Mouse (Mus musculus): Measurements from ENCODE around the gene Psmg3. TPM values are rescaled to one million over a fixed set of nuclear protein-coding genes. Genes with fewer than 3 reads are reported as not detected.

Gene Psmg3
- polyA plus RNA-seq, 1 experiment from 2014 or later: 91.9 TPM

DNA sequence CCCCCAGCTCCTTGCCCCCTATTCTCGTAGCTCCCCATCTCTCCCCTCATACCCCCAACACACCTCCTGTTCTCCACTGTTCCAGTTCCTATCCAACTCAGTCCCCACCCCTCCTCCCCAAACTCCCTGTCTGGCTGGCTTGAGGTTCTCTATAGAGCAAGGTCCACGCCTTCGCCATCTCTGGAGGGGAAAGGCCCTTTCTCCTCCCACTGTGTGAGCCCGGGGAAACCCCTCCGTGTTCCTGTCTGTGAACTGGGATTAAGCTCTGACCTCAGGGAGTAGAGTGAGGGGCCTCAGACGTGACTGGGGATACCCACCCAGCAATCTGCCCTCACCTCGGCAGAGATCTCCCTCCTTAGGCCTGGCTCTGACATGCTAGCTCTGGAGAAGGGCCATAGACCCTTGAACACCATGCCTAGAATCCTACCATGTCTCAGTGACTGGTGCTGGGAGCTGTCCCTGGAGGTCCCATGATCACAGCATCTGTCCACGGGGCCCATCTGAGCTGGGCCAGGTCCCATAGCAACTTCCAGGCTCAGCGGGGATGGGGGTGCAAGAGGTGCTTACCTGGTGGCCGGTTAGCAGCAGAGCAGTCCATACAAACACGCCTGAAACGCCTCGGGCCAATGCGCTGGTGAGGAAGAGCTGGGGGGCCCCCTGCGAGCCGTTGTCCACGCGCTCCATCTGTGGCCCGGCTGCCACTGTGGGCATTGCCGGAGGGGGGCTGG lies 14.1 kb downstream of the Psmg3 start:
- no peaks in the 10 kb centered on the region for H3K9me3 ChIP-seq
- peaks cover 35% of the 10 kb centered on the region for H3K27me3 ChIP-seq (replicated peaks; ENCODE audit: low read depth, poor library complexity, severe bottlenecking)
- H3K27ac ChIP-seq (replicated peaks): no peak overlapping the region
- H3K4me1 ChIP-seq: peaks cover 14% of the 10 kb centered on the region; the same call in 1 of the 2 replicates
- DNase-seq (ENCODE audit: low spot score): no peak
- H3K4me3 ChIP-seq: no peak overlapping the region; the same call in 1 of the 2 replicates
- 76% methylated on average over 20 of the region's 20 CpGs for WGBS
- no peaks in the 10 kb centered on the region for H3K36me3 ChIP-seq (replicated peaks)

GRCm38 (mm10) chr5:139811677-139812397 lies 14.8 kb downstream of the Psmg3 start:
- peaks cover 14% of the 10 kb centered on the region; the same call in 1 of the 2 replicates for H3K4me1 ChIP-seq

DNA sequence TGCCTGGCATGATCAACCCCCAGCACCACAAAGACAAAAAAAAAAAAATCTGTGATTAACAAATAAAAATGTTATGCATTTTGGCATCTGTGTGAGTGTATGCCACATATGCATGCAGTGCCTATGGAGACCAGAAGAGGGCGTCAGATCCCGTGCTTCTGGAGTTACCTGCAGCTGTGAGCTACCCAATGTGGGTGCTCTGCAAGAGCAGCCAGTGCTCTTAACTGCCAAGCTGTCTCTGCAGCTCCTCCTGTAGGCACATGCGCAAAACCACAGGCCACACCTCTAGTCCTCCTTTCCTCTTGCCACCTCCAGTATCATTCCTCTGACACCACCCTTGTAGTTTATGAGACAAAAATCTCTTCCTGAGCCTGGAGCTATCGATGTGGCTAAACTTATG lies 17.3 kb downstream of the Psmg3 start:
- Histone ChIP-seq H3K27me3 (replicated peaks; ENCODE audit: low read depth, poor library complexity, severe bottlenecking) (peaks cover 21% of the 10 kb centered on the region), H3K9me3 (no peaks in the 10 kb centered on the region), H3K36me3 (replicated peaks) (no peaks in the 10 kb centered on the region), H3K27ac (replicated peaks) (no peak overlapping the region), H3K4me1 (peaks cover 15% of the 10 kb centered on the region; the same call in 1 of the 2 replicates), H3K4me3 (no peak overlapping the region)
- DNase-seq (ENCODE audit: low spot score): no peak
- WGBS: 61% methylated on average over 4 of the region's 4 CpGs

More at GRCm38 (mm10) chr5:139811677-139812397, 14.8 kb downstream of the Psmg3 start:
- Histone ChIP-seq H3K36me3 (replicated peaks) (no peaks in the 10 kb centered on the region), H3K4me3 (no peak overlapping the region), H3K9me3 (no peaks in the 10 kb centered on the region), H3K27me3 (replicated peaks; ENCODE audit: low read depth, poor library complexity, severe bottlenecking) (peaks cover 35% of the 10 kb centered on the region), H3K27ac (replicated peaks) (no peak overlapping the region)
- 81% methylated on average over 15 of the region's 15 CpGs for WGBS
- no peak for DNase-seq (ENCODE audit: low spot score)

DNA sequence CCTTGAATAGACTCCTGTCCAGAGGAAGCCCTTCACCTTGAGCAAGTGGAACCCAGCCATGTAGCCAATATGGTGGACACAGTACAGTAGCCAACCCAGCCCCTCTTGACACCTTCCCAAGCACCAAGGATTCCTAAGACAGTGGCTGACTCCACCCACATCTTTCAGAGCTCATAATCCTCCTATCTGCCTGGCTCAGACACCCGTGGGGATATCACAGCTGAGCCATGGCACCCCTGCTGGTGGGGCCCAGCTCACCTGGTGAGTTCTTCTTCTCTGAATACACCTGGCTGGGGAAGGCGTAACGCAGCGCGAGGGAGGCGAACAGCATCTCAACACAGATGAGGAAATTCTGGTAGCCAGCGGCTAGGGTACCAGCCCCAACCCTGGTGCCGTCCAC lies 20.8 kb downstream of the Psmg3 start:
- Histone ChIP-seq H3K4me3 (no peak overlapping the region), H3K27me3 (replicated peaks; ENCODE audit: low read depth, poor library complexity, severe bottlenecking) (no peaks in the 10 kb centered on the region), H3K27ac (replicated peaks) (no peak overlapping the region), H3K4me1 (peaks cover 22% of the 10 kb centered on the region), H3K9me3 (no peaks in the 10 kb centered on the region), H3K36me3 (replicated peaks) (peaks cover 11% of the 10 kb centered on the region)
- 92% methylated on average over 8 of the region's 8 CpGs for WGBS
- DNase-seq (ENCODE audit: low spot score): no peak

DNA sequence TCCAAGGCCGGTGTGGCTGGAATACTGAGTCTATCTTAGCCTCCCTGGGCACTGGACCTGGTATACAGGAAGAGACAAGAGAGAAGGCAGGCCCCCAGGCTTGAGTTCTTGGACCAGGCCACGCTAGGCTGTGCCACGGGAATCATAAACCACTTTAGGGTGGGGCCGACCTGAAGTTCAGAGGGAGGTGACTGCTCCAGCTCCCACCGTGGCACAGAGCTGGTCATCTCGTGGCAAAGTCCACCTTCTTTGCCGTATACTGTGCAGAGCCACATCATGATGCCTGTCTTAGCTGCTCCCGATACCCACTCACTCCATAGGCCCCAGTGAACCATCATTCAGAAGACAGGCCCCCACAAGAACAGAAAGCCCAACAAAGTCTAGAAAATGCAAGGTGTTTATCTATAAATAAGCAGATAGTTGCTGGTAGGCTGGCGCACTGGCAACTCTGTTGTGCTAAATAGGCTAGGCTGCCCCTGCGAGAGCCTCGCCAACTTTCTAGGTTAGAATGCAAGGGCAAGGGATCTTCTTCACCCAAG lies 22.0 kb downstream of the Psmg3 start:
- DNase-seq (ENCODE audit: low spot score): no peak
- 89% methylated on average over 11 of the region's 11 CpGs for WGBS
- peak overlapping the region; percentile 42; the same call in 1 of the 2 replicates for H3K27ac ChIP-seq (replicated peaks)
- H3K4me3 ChIP-seq: no peak overlapping the region
- peaks cover 22% of the 10 kb centered on the region for H3K4me1 ChIP-seq
- peaks cover 24% of the 10 kb centered on the region for H3K36me3 ChIP-seq (replicated peaks)
- no peaks in the 10 kb centered on the region for H3K9me3 ChIP-seq
- no peaks in the 10 kb centered on the region for H3K27me3 ChIP-seq (replicated peaks; ENCODE audit: low read depth, poor library complexity, severe bottlenecking)

GRCm38 (mm10) chr5:139804107-139804551 lies 22.6 kb downstream of the Psmg3 start:
- WGBS: 14% methylated on average over 6 of the region's 6 CpGs
- Histone ChIP-seq H3K4me1 (peaks cover 23% of the 10 kb centered on the region), H3K27ac (replicated peaks) (peak overlapping the region; percentile 42), H3K27me3 (replicated peaks; ENCODE audit: low read depth, poor library complexity, severe bottlenecking) (no peaks in the 10 kb centered on the region), H3K36me3 (replicated peaks) (peaks cover 29% of the 10 kb centered on the region), H3K4me3 (peak overlapping the region; percentile 32; the same call in 1 of the 2 replicates), H3K9me3 (no peaks in the 10 kb centered on the region)
- peak; percentile 38 for DNase-seq (ENCODE audit: low spot score)

GRCm38 (mm10) chr5:139803601-139804102 lies 23.0 kb downstream of the Psmg3 start:
- 10% methylated on average over 12 of the region's 12 CpGs for WGBS
- Histone ChIP-seq H3K4me3 (peak overlapping the region; percentile 32), H3K36me3 (replicated peaks) (peaks cover 31% of the 10 kb centered on the region), H3K27ac (replicated peaks) (peak overlapping the region; percentile 42), H3K9me3 (no peaks in the 10 kb centered on the region), H3K4me1 (peaks cover 28% of the 10 kb centered on the region), H3K27me3 (replicated peaks; ENCODE audit: low read depth, poor library complexity, severe bottlenecking) (no peaks in the 10 kb centered on the region)
- peak; percentile 80 for DNase-seq (ENCODE audit: low spot score)

GRCm38 (mm10) chr5:139803165-139803564 lies 23.5 kb downstream of the Psmg3 start:
- WGBS: 80% methylated on average over 8 of the region's 8 CpGs
- Histone ChIP-seq H3K36me3 (replicated peaks) (peaks cover 31% of the 10 kb centered on the region), H3K27ac (replicated peaks) (no peak overlapping the region), H3K4me1 (peaks cover 33% of the 10 kb centered on the region), H3K27me3 (replicated peaks; ENCODE audit: low read depth, poor library complexity, severe bottlenecking) (no peaks in the 10 kb centered on the region), H3K4me3 (no peak overlapping the region), H3K9me3 (no peaks in the 10 kb centered on the region)
- DNase-seq (ENCODE audit: low spot score): no peak

- 90% methylated on average over 10 of the region's 10 CpGs for WGBS
- Histone ChIP-seq H3K4me1 (peaks cover 45% of the 10 kb centered on the region), H3K4me3 (no peak overlapping the region), H3K9me3 (no peaks in the 10 kb centered on the region), H3K27me3 (replicated peaks; ENCODE audit: low read depth, poor library complexity, severe bottlenecking) (no peaks in the 10 kb centered on the region), H3K36me3 (replicated peaks) (peaks cover 31% of the 10 kb centered on the region), H3K27ac (replicated peaks) (no peak overlapping the region)
- no peak for DNase-seq (ENCODE audit: low spot score)
These were observed 24.8 kb downstream of the Psmg3 start for GRCm38 (mm10) chr5:139801880-139802279.

- Histone ChIP-seq H3K36me3 (replicated peaks) (peaks cover 31% of the 10 kb centered on the region), H3K27me3 (replicated peaks; ENCODE audit: low read depth, poor library complexity, severe bottlenecking) (no peaks in the 10 kb centered on the region), H3K9me3 (no peaks in the 10 kb centered on the region), H3K4me3 (no peak overlapping the region), H3K4me1 (peaks cover 52% of the 10 kb centered on the region), H3K27ac (replicated peaks) (no peak overlapping the region)
- WGBS: 92% methylated on average over 8 of the region's 8 CpGs
- no peak for DNase-seq (ENCODE audit: low spot score)
These were observed 25.5 kb downstream of the Psmg3 start for GRCm38 (mm10) chr5:139801231-139801630.

GRCm38 (mm10) chr5:139799801-139800590 lies 26.7 kb downstream of the Psmg3 start:
- H3K9me3 ChIP-seq: no peaks in the 10 kb centered on the region
- no peak for DNase-seq (ENCODE audit: low spot score)
- WGBS: 92% methylated on average over 33 of the region's 33 CpGs
- H3K27ac ChIP-seq (replicated peaks): no peak overlapping the region
- H3K4me3 ChIP-seq: no peak overlapping the region
- H3K36me3 ChIP-seq (replicated peaks): peaks cover 31% of the 10 kb centered on the region
- peaks cover 62% of the 10 kb centered on the region for H3K4me1 ChIP-seq
- no peaks in the 10 kb centered on the region; the same call in 1 of the 2 replicates for H3K27me3 ChIP-seq (replicated peaks; ENCODE audit: low read depth, poor library complexity, severe bottlenecking)

GRCm38 (mm10) chr5:139799041-139799440 lies 27.6 kb downstream of the Psmg3 start:
- no peak overlapping the region for H3K27ac ChIP-seq (replicated peaks)
- no peaks in the 10 kb centered on the region; the same call in 1 of the 2 replicates for H3K27me3 ChIP-seq (replicated peaks; ENCODE audit: low read depth, poor library complexity, severe bottlenecking)
- H3K9me3 ChIP-seq: no peaks in the 10 kb centered on the region
- no peak overlapping the region for H3K4me3 ChIP-seq
- peaks cover 67% of the 10 kb centered on the region for H3K4me1 ChIP-seq
- WGBS: 87% methylated on average over 9 of the region's 9 CpGs
- DNase-seq (ENCODE audit: low spot score): no peak
- H3K36me3 ChIP-seq (replicated peaks): peaks cover 31% of the 10 kb centered on the region

All from embryonic facial prominence, embryonic 10.5 days (tissue).